Mouse (Mus musculus): ENCODE measurements around the gene Ankra2. TPM values are rescaled to one million over a fixed set of nuclear protein-coding genes. Genes with fewer than 3 reads are reported as not detected.

Ankra2 gene
- 10 to 100 TPM; 36.8 to 40.8 TPM for total RNA-seq (2023)

DNA sequence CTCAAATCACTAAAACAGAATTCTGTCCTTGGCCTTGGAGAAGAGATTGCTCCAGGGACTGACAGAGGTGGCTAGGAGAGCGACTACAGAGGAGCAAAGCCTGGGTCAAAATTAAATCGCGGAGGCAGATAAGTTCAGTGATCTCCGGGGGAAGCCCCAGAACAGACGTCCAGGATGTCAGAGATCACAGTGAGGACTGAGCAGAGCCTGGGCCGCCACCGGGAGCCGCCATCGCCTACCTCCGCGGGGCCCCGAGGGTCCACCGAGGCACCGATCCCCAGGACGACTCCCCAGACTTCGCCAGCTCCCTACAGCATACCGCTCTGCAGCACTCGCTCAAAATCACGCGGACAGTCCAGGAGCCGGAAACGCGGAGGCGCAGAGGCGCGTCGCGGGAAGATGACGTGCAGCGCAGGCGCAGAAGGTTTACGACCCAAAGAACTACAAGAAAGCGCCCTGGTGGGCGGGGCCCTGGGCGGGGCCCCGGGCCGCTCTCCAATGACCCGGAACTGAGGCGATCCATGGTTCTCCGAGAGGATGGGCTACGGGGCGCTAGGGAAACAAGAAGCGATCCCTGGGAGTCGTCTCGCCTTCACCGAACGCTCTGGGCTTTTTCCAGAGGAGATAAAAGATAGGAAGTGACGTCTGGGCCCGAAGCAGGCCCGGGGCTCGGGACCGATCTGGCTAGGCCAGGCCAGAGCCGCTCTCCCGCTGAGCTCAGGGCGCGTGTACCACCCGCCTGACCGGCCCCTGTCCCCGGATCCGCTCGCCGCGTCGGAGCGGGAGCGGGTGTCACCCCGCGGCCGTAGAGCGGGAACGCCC, at the start of gene Ankra2, which contains the start of gene Utp15:
Ankra2 (plus strand) TSS at position 439 of the 822 bp plus-strand sequence.
Utp15 (minus strand) TSS at position 406 of the 822 bp plus-strand sequence.

GRCm38 (mm10) chr13:98279686-98280085, 16.8 kb downstream of the Ankra2 start, which contains the start of gene Gm21976:
Gene Gm21976 (plus strand): TSS chr13:98279887.

DNA sequence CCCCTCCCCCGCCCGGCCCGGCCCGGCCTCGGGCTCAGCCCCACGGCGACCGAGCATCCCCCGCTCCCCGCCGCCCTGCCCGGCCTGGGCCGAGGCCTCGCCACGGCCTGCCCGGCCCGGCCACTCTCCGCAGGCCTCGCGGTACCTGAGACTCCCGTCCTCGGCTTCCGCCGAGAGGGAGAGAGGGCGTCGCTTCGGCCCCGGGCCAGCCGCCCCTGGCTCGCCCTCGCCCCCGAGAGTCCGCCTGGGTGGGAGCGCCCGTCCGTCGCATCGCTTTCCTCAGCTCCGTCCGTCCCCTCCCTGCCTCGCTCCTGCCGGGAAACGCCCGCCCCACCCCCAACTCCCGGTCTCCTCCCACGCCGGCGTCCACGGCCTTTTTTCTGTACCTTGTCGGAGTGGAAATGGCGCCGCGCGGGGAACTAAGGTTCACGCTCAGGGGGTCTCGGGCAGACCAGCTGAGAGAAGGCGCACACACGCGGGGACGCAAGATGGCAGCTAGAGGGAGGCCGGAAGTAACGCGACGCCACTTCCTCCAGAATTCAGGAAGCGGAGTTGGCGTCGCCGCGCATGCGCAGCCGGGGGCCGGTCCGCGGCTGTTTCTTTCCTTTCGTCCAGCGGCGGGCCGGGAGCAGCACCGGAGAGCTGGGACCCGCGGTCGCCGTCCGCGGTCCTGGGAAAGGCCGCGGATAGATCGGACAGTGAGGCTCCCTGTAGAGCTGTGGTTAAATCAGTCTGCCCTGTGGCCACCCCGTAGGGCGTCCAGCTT, 53.8 kb downstream of the Ankra2 start, which contains the start of gene Btf3:
Btf3 (minus strand) TSS at position 527 of the 766 bp plus-strand sequence.

Other genes with a start within 250 kb of the Ankra2 start
- under 1 TPM in 1 of 2 experiments, not detected in 1; 0.15 TPM for gene Arhgef28, start 56.6 kb upstream of the Ankra2 start, total RNA-seq (2023)
- gene Utp15, start within 50 bp of the Ankra2 start, total RNA-seq (2023), result 10 to 100 TPM; 40.5 to 44.4 TPM
- gene Gm21976, start 16.8 kb downstream of the Ankra2 start, total RNA-seq (2023), result not detected
- 100 to 1,000 TPM; 420 to 430 TPM for gene Btf3, start 53.9 kb downstream of the Ankra2 start, total RNA-seq (2023)
- not detected for gene Foxd1, start 91.2 kb downstream of the Ankra2 start, total RNA-seq (2023)
- not detected for gene Gm10320, start 228.9 kb downstream of the Ankra2 start, total RNA-seq (2023)